Mouse (Mus musculus) lung, embryonic 15.5 days (tissue): Measurements from ENCODE around the gene Inpp5d. TPM values are rescaled to one million over a fixed set of nuclear protein-coding genes. Genes with fewer than 3 reads are reported as not detected.

Source experiments
- ATAC-seq: fragments of 200-750 bp; cut with Nextera tagmentation; 2 replicates; pipeline ENCODE4 v1.8.0; 2017; ENCODE audit warnings: moderate number of reproducible peaks, borderline replicate concordance; ENCODE audit not compliant: low FRiP score, low TSS enrichment; ENCODE audit errors: extremely low read depth
- H3K27ac ChIP-seq: fragments of 300-500 bp; sonication (generic); 2 replicates; pipeline ENCODE4 v1.5.1; 2015; ENCODE audit warnings: moderate library complexity, mild to moderate bottlenecking, inconsistent platforms
- H3K27me3 ChIP-seq: fragments of 300-500 bp; sonication (generic); 2 replicates; pipeline ENCODE4 v1.6.1; 2015; ENCODE audit warnings: inconsistent platforms
- H3K36me3 ChIP-seq: fragments of 300-500 bp; sonication (generic); 2 replicates; pipeline ENCODE4 v1.6.1; 2015; ENCODE audit warnings: inconsistent platforms
- H3K4me1 ChIP-seq: fragments of 300-500 bp; sonication (generic); 2 replicates; pipeline ENCODE4 v1.6.1; 2015; ENCODE audit warnings: inconsistent platforms
- H3K4me2 ChIP-seq: fragments of 300-500 bp; sonication (generic); 2 replicates; pipeline ENCODE4 v1.6.1; 2015; ENCODE audit warnings: inconsistent platforms, mild to moderate bottlenecking, moderate library complexity
- H3K4me3 ChIP-seq: fragments of 300-500 bp; sonication (generic); 2 replicates; pipeline ENCODE4 v1.5.1; 2015; ENCODE audit warnings: mild to moderate bottlenecking, inconsistent platforms
- H3K9ac ChIP-seq: fragments of 300-500 bp; sonication (generic); 2 replicates; pipeline ENCODE4 v1.6.1; 2015; ENCODE audit warnings: inconsistent platforms
- H3K9me3 ChIP-seq: fragments of 300-500 bp; sonication (generic); 2 replicates; pipeline ENCODE4 v1.6.1; 2016; ENCODE audit warnings: inconsistent platforms
- WGBS: fragments of 180-500 bp; shearing (Covaris S2); methylation state at CpG from one replicate; pipeline ENCODE4 v1.1.7; 2015; 5-methylcytosine and 5-hydroxymethylcytosine counted together
- polyA plus RNA-seq: library from polyadenylated mRNA; unstranded; fragments of >200 nt; fragmentation: Nextera tagmentation; extraction: Ambion mirVana; gene quantifications from 2 replicates; pipeline ENCODE4 v1.2.1, GENCODE M21; 2015

Gene Inpp5d
- polyA plus RNA-seq, 1 experiment from 2014 or later, result 11.8 TPM

GRCm38 (mm10) chr1:87603389-87603788, 16.7 kb upstream of the Inpp5d start:
- no peaks in the 10 kb centered on the region for H3K9me3 ChIP-seq
- no peaks in the 10 kb centered on the region for H3K36me3 ChIP-seq
- no peak overlapping the region for H3K9ac ChIP-seq
- H3K4me3 ChIP-seq, result no peak overlapping the region
- H3K4me2 ChIP-seq, result no peak overlapping the region
- H3K4me1 ChIP-seq, result no peaks in the 10 kb centered on the region
- H3K27ac ChIP-seq, result no peak overlapping the region
- no peak for ATAC-seq
- H3K27me3 ChIP-seq, result no peaks in the 10 kb centered on the region
- WGBS, result 81% methylated on average over 5 of the region's 5 CpGs

DNA sequence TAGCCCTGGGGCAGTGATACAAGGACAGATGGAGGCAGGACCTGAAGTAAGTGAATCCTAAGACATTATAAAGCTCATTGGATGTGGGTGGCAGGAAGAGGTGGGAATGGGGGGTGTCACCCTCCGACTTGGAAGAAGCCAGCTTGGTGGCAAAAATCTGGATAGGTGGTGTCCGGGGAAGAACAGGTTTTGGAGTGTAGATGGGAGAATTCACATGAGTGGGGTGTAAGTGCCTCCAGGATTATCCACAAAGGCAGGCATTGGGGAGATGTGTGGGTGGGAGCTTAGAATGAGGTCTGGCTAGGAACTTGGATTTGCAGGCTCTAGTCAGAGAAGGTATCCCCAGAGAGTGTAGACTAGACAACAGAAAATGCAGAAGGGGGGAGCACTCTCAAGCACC, 14.8 kb upstream of the Inpp5d start:
- H3K9me3 ChIP-seq, result no peaks in the 10 kb centered on the region
- H3K4me3 ChIP-seq, result no peak overlapping the region
- no peak overlapping the region for H3K9ac ChIP-seq
- ATAC-seq, result no peak
- WGBS, result 69% methylated on average over 2 of the region's 2 CpGs
- H3K27me3 ChIP-seq, result no peaks in the 10 kb centered on the region
- H3K36me3 ChIP-seq, result no peaks in the 10 kb centered on the region
- no peak overlapping the region for H3K27ac ChIP-seq
- no peak overlapping the region for H3K4me2 ChIP-seq
- H3K4me1 ChIP-seq, result no peaks in the 10 kb centered on the region

DNA sequence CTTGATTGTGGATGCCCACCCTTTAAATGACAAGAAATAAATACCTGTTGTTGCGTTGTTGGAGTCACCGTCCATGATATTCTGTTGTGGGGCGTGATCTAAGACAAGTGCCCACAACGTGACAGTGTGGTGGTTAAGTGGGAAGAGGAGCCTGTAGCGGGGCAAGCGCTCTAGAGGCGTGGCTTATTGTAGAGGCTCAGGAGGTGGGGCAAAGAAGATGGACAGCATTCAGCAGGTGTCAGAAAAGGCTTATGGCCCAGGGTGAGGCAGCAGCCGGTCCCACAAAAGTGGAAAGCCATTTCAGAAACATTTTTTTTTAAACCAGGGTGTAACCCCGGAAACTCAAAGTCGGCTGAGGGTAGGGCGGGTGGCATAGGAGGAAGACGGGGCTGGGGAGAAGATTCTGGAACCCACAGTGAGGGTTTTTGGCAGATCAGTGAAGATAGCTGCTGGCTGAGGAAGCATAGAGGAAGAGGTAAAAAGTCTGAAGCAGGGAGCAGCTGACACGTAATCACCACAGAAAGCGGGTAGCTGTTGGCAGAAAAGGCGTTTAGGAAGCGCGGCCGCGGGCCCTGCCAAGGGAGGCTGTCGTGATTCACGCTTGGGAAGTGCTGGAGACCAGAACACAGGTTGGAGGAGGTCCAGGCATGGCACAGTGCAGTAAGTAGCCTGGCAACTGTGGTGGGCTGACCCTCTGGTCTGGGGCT, 12.6 kb upstream of the Inpp5d start:
- 66% methylated on average over 21 of the region's 21 CpGs for WGBS
- no peak for ATAC-seq

GRCm38 (mm10) chr1:87608416-87609046, 11.6 kb upstream of the Inpp5d start:
- Histone ChIP-seq H3K36me3 (no peaks in the 10 kb centered on the region), H3K4me3 (no peak overlapping the region), H3K4me2 (no peak overlapping the region), H3K4me1 (no peaks in the 10 kb centered on the region), H3K9me3 (no peaks in the 10 kb centered on the region), H3K27me3 (no peaks in the 10 kb centered on the region), H3K27ac (no peak overlapping the region), H3K9ac (no peak overlapping the region)
- ATAC-seq, result no peak
- WGBS, result 36% methylated on average over 7 of the region's 7 CpGs

More for the DNA sequence above, 12.6 kb upstream of the Inpp5d start:
- Histone ChIP-seq H3K9ac (no peak overlapping the region), H3K36me3 (no peaks in the 10 kb centered on the region), H3K4me1 (no peaks in the 10 kb centered on the region), H3K27me3 (no peaks in the 10 kb centered on the region), H3K4me2 (no peak overlapping the region), H3K9me3 (no peaks in the 10 kb centered on the region), H3K27ac (no peak overlapping the region), H3K4me3 (no peak overlapping the region)

DNA sequence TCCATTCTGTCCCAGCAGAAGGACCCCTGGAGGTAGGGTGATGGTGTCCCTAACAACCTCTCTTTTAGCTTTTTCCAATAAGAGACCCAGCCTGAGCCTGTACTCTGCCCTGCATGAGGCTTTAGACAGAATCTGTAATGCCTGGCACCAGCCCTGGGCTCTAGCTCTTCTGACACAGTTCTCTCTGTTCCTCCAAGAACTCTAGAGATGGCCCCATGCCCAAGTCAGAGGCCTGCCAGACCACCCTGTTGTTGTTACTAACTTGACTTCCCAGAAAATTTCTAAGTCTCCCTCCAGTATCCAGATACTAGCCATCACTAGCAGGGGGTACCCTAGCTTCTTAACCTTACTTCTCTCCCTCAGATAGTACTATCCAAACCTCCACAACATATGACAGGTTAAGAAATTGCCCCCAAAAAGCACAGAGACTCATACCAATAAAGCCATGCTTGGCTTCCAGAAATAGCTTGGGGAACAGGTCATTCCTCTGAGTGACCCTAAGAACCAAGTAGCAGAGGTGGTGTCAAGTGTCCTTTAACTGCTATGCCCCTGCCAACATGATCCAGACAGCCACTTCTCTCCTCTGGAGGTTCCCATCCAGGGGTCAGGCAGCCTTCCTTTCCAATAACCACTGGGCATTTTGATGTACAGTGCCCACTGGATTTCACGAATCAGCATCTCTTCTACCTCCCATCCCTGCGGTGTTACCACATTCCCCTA, 5.4 kb upstream of the Inpp5d start:
- ATAC-seq, result no peak
- Histone ChIP-seq H3K36me3 (no peaks in the 10 kb centered on the region), H3K4me1 (no peaks in the 10 kb centered on the region), H3K27ac (no peak overlapping the region), H3K4me2 (no peak overlapping the region), H3K9me3 (no peaks in the 10 kb centered on the region), H3K4me3 (no peak overlapping the region), H3K9ac (no peak overlapping the region), H3K27me3 (no peaks in the 10 kb centered on the region)
- 88% methylated on average over 2 of the region's 2 CpGs for WGBS

DNA sequence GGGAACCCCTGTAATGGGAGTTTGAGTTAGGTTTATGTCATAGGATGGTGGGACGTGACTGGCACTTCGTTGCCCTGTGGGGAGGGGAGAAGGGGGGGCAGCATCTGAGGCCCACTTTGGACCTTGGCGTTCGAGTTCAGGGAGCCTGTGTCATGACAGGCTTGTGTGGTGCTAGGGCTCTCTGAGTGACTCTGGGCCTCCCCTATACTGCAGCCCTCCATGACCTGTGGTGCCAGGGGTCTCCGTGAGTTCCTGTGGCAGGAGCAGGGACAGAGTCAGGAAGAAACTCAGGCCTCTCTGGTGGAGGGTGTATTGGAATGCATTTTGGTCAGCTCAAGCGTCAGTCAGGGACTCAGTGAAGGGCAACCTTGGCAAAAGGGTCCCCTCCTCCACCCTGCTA, 581 bp downstream of the Inpp5d start:
- Histone ChIP-seq H3K9ac (0 out of 2 replicates have a peak overlapping the region, but pooled peaks have one; percentile 36), H3K36me3 (no peaks in the 10 kb centered on the region), H3K27me3 (no peaks in the 10 kb centered on the region), H3K4me3 (peak overlapping the region; percentile 38), H3K27ac (peak overlapping the region; percentile 63), H3K4me2 (peak overlapping the region; percentile 46), H3K4me1 (no peaks in the 10 kb centered on the region), H3K9me3 (no peaks in the 10 kb centered on the region)
- 61% methylated on average over 6 of the region's 6 CpGs for WGBS
- ATAC-seq, result no peak

GRCm38 (mm10) chr1:87621146-87621857, 1.2 kb downstream of the Inpp5d start:
- no peaks in the 10 kb centered on the region for H3K4me1 ChIP-seq
- H3K27me3 ChIP-seq, result no peaks in the 10 kb centered on the region
- H3K9ac ChIP-seq, result no peak overlapping the region
- H3K9me3 ChIP-seq, result no peaks in the 10 kb centered on the region
- peak overlapping the region; percentile 38 for H3K4me3 ChIP-seq
- peak overlapping the region; percentile 46 for H3K4me2 ChIP-seq
- H3K36me3 ChIP-seq, result no peaks in the 10 kb centered on the region
- H3K27ac ChIP-seq, result no peak overlapping the region
- WGBS, result 75% methylated on average over 9 of the region's 9 CpGs
- ATAC-seq, result no peak

GRCm38 (mm10) chr1:87621858-87622279, 1.8 kb downstream of the Inpp5d start:
- no peaks in the 10 kb centered on the region for H3K36me3 ChIP-seq
- 52% methylated on average over 3 of the region's 3 CpGs for WGBS
- no peaks in the 10 kb centered on the region for H3K9me3 ChIP-seq
- no peaks in the 10 kb centered on the region for H3K4me1 ChIP-seq
- H3K4me3 ChIP-seq, result peak overlapping the region; percentile 38; the same call in 1 of the 2 replicates
- no peak overlapping the region for H3K27ac ChIP-seq
- ATAC-seq, result no peak
- H3K4me2 ChIP-seq, result peak overlapping the region; percentile 46
- no peaks in the 10 kb centered on the region for H3K27me3 ChIP-seq
- H3K9ac ChIP-seq, result no peak overlapping the region

- no peak overlapping the region for H3K27ac ChIP-seq
- H3K4me2 ChIP-seq, result no peak overlapping the region
- WGBS, result 33% methylated on average over 1 of the region's 1 CpGs
- H3K4me1 ChIP-seq, result 0 out of 2 replicates have a peak, but pooled peaks cover under 1% of the 10 kb centered on the region
- no peak overlapping the region for H3K9ac ChIP-seq
- no peaks in the 10 kb centered on the region for H3K27me3 ChIP-seq
- no peak overlapping the region for H3K4me3 ChIP-seq
- no peaks in the 10 kb centered on the region for H3K36me3 ChIP-seq
- ATAC-seq, result no peak
- no peaks in the 10 kb centered on the region for H3K9me3 ChIP-seq
These were observed 4.0 kb downstream of the Inpp5d start for GRCm38 (mm10) chr1:87623977-87624666.

GRCm38 (mm10) chr1:87624826-87625225, 4.7 kb downstream of the Inpp5d start:
- no peak for ATAC-seq
- 89% methylated on average over 2 of the region's 2 CpGs for WGBS
- Histone ChIP-seq H3K4me2 (no peak overlapping the region), H3K27ac (no peak overlapping the region), H3K9ac (no peak overlapping the region), H3K27me3 (no peaks in the 10 kb centered on the region), H3K36me3 (no peaks in the 10 kb centered on the region), H3K4me1 (0 out of 2 replicates have a peak, but pooled peaks cover 6% of the 10 kb centered on the region), H3K4me3 (no peak overlapping the region), H3K9me3 (no peaks in the 10 kb centered on the region)
